Mouse (Mus musculus) heart, postnatal 0 days (tissue): ENCODE results near the gene Tmem63c. TPM values are rescaled to one million over a fixed set of nuclear protein-coding genes. Genes with fewer than 3 reads are reported as not detected.

ENCODE experiments used
- ATAC-seq: fragments of 200-750 bp; cut with Nextera tagmentation; 2 replicates; pipeline ENCODE4 v1.8.0; 2017; ENCODE audit warnings: low read depth, moderate number of reproducible peaks, moderate library complexity; ENCODE audit not compliant: insufficient read depth
- DNase-seq: peaks from one replicate; pipeline ENCODE4 v3.0.0-alpha.2; 2016; ENCODE audit warnings: low spot score
- H3K27ac ChIP-seq: fragments of 300-500 bp; sonication (generic); 2 replicates; pipeline ENCODE4 v1.5.1; 2014; ENCODE audit warnings: low read depth, mild to moderate bottlenecking
- H3K27me3 ChIP-seq: fragments of 300-500 bp; sonication (generic); 2 replicates; pipeline ENCODE4 v1.6.1; 2014; ENCODE audit warnings: low read length, mixed read lengths; ENCODE audit not compliant: control insufficient read depth, insufficient read depth
- H3K36me3 ChIP-seq: fragments of 300-500 bp; sonication (generic); replicated peaks from 2 replicates; pipeline ENCODE4 v1.6.1; 2014; ENCODE audit warnings: low read length, mixed read lengths; ENCODE audit not compliant: control insufficient read depth, insufficient read depth
- H3K4me1 ChIP-seq: fragments of 300-500 bp; sonication (generic); 2 replicates; pipeline ENCODE4 v1.6.1; 2014; ENCODE audit warnings: antibody characterized with exemption; ENCODE audit not compliant: control insufficient read depth, insufficient read depth
- H3K4me2 ChIP-seq: fragments of 300-500 bp; sonication (generic); 2 replicates; pipeline ENCODE4 v1.6.1; 2014; ENCODE audit warnings: low read depth, mild to moderate bottlenecking, low read length, moderate library complexity
- H3K4me3 ChIP-seq: fragments of 300-500 bp; sonication (generic); 2 replicates; pipeline ENCODE4 v1.5.1; 2014; ENCODE audit warnings: low read depth, low read length
- H3K9ac ChIP-seq: fragments of 300-500 bp; sonication (generic); replicated peaks from 2 replicates; pipeline ENCODE4 v1.6.1; 2014; ENCODE audit warnings: low read depth, low read length, mixed read lengths
- H3K9me3 ChIP-seq: fragments of 300-500 bp; sonication (generic); replicated peaks from 2 replicates; pipeline ENCODE4 v1.6.1; 2016; ENCODE audit warnings: low read length; ENCODE audit not compliant: control insufficient read depth
- CTCF ChIP-seq: IDR thresholded peaks from 2 replicates; pipeline ENCODE4 v1.5.1; 2016; ENCODE audit warnings: antibody characterized with exemption, control low read depth, low read depth
- EP300 ChIP-seq: IDR thresholded peaks from 2 replicates; pipeline ENCODE4 v1.6.1; 2016; ENCODE audit warnings: antibody characterized with exemption, low read depth
- WGBS: fragments of 180-500 bp; shearing (Covaris S2); extraction: QIAGEN DNeasy Blood & Tissue Kit; methylation state at CpG from one replicate; pipeline ENCODE4 v1.1.7; 2014; 5-methylcytosine and 5-hydroxymethylcytosine counted together
- polyA plus RNA-seq: library from polyadenylated mRNA; unstranded; fragments of >200 nt; fragmentation: Nextera tagmentation; extraction: Ambion mirVana; gene quantifications from 2 replicates; pipeline ENCODE4 v1.2.1, GENCODE M21; 2015
- total RNA-seq: library from RNA; depleted of rRNA; stranded (reverse); fragments of >200 nt; gene quantifications from 2 replicates; pipeline ENCODE4 v1.2.3, GENCODE M21; 2014; ENCODE audit warnings: low replicate concordance

Tmem63c gene
- total and polyA plus RNA-seq, 2 experiments from 2014 or later: not detected

DNA sequence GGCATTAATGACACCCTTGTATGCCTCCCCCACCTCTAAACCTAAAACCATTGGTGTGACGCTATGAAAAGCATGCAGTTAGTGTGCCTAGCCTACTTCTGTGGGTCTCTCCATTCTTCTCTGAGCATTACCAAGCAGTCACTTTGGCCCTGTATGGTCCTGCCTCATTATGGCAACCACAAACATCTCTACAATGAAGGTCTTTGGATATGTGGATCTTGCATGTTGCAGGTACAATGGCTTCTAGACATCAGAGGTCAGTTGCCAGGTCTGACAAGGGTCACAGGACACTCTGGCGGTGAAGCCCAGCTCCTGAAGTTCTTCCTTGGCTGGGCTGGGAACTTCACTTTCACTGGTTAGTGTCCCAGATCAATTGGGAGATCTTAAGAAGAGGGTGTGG is 866 bp downstream of the Tmem63c start:
- ATAC-seq (no peak), DNase-seq (no peak)
- H3K4me3 ChIP-seq: no peak overlapping the region
- no peak overlapping the region for H3K4me2 ChIP-seq
- H3K27me3 ChIP-seq: peaks cover 19% of the 10 kb centered on the region
- no peak overlapping the region for H3K27ac ChIP-seq
- H3K4me1 ChIP-seq: no peaks in the 10 kb centered on the region
- no peaks in the 10 kb centered on the region for H3K9me3 ChIP-seq
- no peak for TF ChIP-seq EP300
- no peak for TF ChIP-seq CTCF
- H3K9ac ChIP-seq: no peak overlapping the region
- whole genome bisulfite sequencing: 79% methylated on average over 2 of the region's 2 CpGs
- H3K36me3 ChIP-seq: no peaks in the 10 kb centered on the region

DNA sequence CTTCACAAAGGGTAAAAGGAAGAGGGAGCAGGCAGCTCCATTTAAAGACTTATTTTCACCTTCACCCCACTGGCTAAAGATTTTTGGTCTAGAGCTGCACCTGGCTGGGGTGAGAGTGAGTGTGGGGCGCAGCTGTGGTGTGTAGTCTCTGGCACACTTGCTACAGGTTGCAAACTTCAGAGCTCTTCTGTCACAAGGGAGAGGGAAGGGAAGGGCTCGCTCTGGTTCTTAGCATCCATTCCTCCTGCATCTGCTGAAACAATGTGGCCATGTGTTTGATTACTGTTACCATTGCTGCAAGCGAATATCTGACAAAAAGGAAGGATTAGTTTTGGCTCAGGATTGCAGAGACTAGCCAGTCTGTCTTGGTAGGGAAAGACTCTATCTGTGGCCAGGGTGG is 2.3 kb downstream of the Tmem63c start:
- no peaks in the 10 kb centered on the region for H3K4me1 ChIP-seq
- ATAC-seq: no peak
- 60% methylated on average over 3 of the region's 3 CpGs for WGBS

DNA sequence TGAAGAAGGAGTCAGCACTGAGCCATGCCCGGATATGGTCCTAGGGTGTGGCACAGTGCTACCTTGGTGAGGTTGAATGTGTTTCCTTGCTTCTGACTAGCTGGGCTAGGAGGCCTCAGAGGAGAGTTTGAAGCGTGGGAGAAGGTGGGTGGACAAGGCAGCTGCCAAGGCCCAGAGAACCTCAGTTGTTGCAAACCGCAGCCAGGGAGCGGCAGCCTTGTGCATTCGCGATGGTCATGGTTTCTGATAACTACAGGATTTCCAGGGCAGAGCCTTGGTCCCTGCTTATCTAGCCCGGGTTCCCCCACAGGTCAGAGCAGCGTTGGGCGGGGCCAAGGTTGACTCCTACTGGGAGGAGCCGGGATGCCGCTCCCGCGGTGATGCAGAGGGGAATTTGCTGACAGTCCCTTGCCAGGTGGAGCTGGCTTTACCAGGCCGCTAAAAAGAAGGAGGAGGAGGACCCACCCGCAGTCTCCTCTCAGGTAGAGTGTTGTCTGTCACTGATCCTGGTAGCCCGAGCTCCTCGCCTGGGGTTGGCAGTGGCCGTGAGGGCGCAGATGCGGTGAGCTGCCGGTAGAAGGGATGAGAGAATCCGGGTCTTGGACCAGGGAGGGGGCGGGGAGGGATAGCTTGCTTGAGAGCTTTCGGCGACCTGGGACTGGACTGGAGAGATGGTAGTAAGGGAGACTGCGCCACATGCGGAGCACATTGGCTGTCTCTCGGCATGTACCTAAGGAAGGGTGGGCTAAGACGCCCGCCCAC is 5.2 kb downstream of the Tmem63c start:
- peak; percentile 8 for DNase-seq
- Histone ChIP-seq H3K9ac (no peak overlapping the region), H3K9me3 (no peaks in the 10 kb centered on the region), H3K27ac (no peak overlapping the region), H3K4me1 (peaks cover 6% of the 10 kb centered on the region; the same call in 1 of the 2 replicates), H3K36me3 (no peaks in the 10 kb centered on the region), H3K27me3 (peaks cover 35% of the 10 kb centered on the region), H3K4me3 (peak overlapping the region; percentile 11; the same call in 1 of the 2 replicates), H3K4me2 (peak overlapping the region; percentile 45)
- TF ChIP-seq CTCF (0 out of 2 replicates have a peak, but pooled peaks have one; percentile 7), EP300 (no peak)
- no peak; the same call in 1 of the 2 replicates for ATAC-seq
- 4% methylated on average over 30 of the region's 30 CpGs for WGBS

More for the DNA sequence above, 2.3 kb downstream of the Tmem63c start:
- no peak overlapping the region for H3K4me3 ChIP-seq
- no peaks in the 10 kb centered on the region for H3K36me3 ChIP-seq
- no peak overlapping the region for H3K9ac ChIP-seq
- no peak for TF ChIP-seq EP300
- no peak for TF ChIP-seq CTCF
- no peaks in the 10 kb centered on the region for H3K9me3 ChIP-seq
- no peak for DNase-seq
- H3K27me3 ChIP-seq: peaks cover 33% of the 10 kb centered on the region
- no peak overlapping the region for H3K27ac ChIP-seq
- no peak overlapping the region for H3K4me2 ChIP-seq

DNA sequence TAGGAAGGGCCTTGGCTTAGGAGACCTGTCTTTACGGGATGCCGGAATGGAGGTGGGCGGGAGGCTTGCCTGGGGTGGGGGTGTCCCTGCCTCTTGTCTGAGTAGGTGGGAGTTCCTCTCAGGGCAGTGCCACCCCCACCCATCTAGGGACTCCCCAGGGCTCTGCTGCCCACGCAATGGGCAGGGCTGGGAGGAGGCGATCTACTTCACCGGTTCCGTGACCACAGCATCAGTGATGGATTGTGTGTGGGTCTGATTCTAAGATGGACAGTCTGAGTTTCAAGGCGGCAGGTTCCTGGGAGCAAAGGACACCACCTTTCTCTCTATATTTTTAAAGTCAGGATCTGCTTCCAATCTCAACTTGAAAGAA is 5.7 kb downstream of the Tmem63c start:
- no peak for TF ChIP-seq EP300
- no peak for TF ChIP-seq CTCF
- WGBS: 18% methylated on average over 8 of the region's 8 CpGs
- DNase-seq: no peak
- H3K4me1 ChIP-seq: peaks cover 8% of the 10 kb centered on the region; the same call in 1 of the 2 replicates
- H3K36me3 ChIP-seq: no peaks in the 10 kb centered on the region
- H3K9me3 ChIP-seq: no peaks in the 10 kb centered on the region
- peaks cover 35% of the 10 kb centered on the region for H3K27me3 ChIP-seq
- H3K4me2 ChIP-seq: peak overlapping the region; percentile 45; the same call in 1 of the 2 replicates
- no peak for ATAC-seq
- no peak overlapping the region for H3K9ac ChIP-seq
- H3K4me3 ChIP-seq: no peak overlapping the region
- no peak overlapping the region for H3K27ac ChIP-seq

DNA sequence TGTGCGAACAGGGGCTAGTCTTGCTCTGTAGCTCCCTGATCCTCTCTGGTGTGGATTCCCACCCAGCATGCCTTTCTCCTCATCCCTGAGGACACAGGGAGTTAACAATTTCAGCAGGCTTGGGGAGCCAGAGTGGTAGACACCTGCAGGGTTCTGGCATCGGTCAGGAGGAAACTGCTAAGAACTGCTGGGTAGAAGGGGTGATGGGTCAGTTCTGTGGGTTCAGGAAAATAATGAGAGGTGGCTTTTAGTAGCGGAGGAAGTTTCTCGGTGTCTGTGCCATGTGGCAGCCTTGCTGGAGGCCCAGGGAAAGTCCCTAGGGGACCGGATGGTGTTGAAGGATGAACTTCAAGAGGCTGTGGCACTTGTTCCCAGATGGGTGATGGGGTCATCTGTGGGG is 6.3 kb downstream of the Tmem63c start:
- Histone ChIP-seq H3K36me3 (no peaks in the 10 kb centered on the region), H3K9me3 (no peaks in the 10 kb centered on the region), H3K27ac (no peak overlapping the region), H3K9ac (no peak overlapping the region), H3K4me1 (peaks cover 8% of the 10 kb centered on the region; the same call in 1 of the 2 replicates), H3K4me3 (no peak overlapping the region), H3K27me3 (peaks cover 35% of the 10 kb centered on the region), H3K4me2 (no peak overlapping the region)
- DNase-seq (no peak), ATAC-seq (no peak)
- WGBS: 40% methylated on average over 5 of the region's 5 CpGs
- no peak for TF ChIP-seq CTCF
- no peak for TF ChIP-seq EP300
